Mouse (Mus musculus) spleen, postnatal 4 days (tissue): Measurements from ENCODE around the gene Kcnj2.

Experiments used
- DNase-seq, 2 experiments: peaks; one replicate each; pipeline ENCODE4 v3.0.0; 2022; ENCODE audit warnings: low spot score in 2 of 2

The Kcnj2 gene

GRCm38 (mm10) chr11:111091117-111091516, 25.2 kb downstream of the Kcnj2 start:
- no peak for DNase-seq

- no peak for DNase-seq
These were observed 27.0 kb downstream of the Kcnj2 start for GRCm38 (mm10) chr11:111092967-111093366.

- no peak for DNase-seq
These were observed 30.6 kb downstream of the Kcnj2 start for GRCm38 (mm10) chr11:111096612-111097011.

GRCm38 (mm10) chr11:111100131-111100530, 34.2 kb downstream of the Kcnj2 start:
- DNase-seq: no peak

GRCm38 (mm10) chr11:111100651-111101050, 34.7 kb downstream of the Kcnj2 start:
- DNase-seq: no peak

GRCm38 (mm10) chr11:111101620-111102176, 35.7 kb downstream of the Kcnj2 start:
- no peak for DNase-seq

- DNase-seq: no peak
These were observed 38.5 kb downstream of the Kcnj2 start for GRCm38 (mm10) chr11:111104422-111104821.

- DNase-seq: no peak
These were observed 42.2 kb downstream of the Kcnj2 start for GRCm38 (mm10) chr11:111108130-111108529.

- no peak for DNase-seq
These were observed 55.5 kb downstream of the Kcnj2 start for GRCm38 (mm10) chr11:111121514-111121913.

GRCm38 (mm10) chr11:111123324-111123723, 57.4 kb downstream of the Kcnj2 start:
- DNase-seq: no peak

GRCm38 (mm10) chr11:111125963-111126362, 60.0 kb downstream of the Kcnj2 start:
- no peak for DNase-seq
